Mouse (Mus musculus) embryonic fibroblast, embryonic 13.5 days (primary cell): ENCODE measurements around the gene Phactr3.

Source experiments
- CTCF ChIP-seq: IDR thresholded peaks from 2 replicates; pipeline ENCODE4 v1.5.1; 2011; ENCODE audit warnings: mild to moderate bottlenecking, control low read depth, low read length, moderate library complexity, borderline replicate concordance; ENCODE audit not compliant: insufficient read depth
- POLR2A ChIP-seq: IDR thresholded peaks from 2 replicates; pipeline ENCODE4 v1.6.1; 2011; ENCODE audit warnings: low read depth, mild to moderate bottlenecking, control low read depth, low read length, moderate library complexity

DNA sequence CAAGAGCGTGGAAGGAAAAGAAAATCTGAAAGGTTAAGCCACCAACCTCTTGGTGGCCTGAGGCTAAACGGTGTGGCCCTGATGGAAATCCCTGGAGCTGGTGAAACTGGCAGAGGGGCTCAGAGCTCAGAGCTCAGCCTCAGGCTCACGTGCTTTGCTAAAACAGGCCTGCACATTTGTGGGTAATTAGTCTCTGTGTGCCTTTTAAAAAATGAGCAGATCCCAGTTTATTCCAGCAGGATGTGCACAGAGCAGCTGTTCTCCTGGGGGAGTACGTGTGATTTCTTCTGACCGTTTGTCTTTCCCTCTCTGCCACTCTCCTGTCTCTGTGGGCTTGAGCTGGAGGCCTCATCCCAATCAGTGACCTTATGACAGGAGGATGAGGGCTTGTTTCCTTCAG is 35.4 kb downstream of the Phactr3 start:
- TF ChIP-seq CTCF (no peak), POLR2A (no peak)
